Mouse (Mus musculus) heart, embryonic 14.5 days (tissue): ENCODE data around the gene Bloc1s2. TPM values are rescaled to one million over a fixed set of nuclear protein-coding genes. Genes with fewer than 3 reads are reported as not detected.

ENCODE experiments used
- ATAC-seq: fragments of 200-750 bp; cut with Nextera tagmentation; 2 replicates; pipeline ENCODE4 v1.8.0; 2017; ENCODE audit warnings: low read depth, moderate TSS enrichment; ENCODE audit not compliant: insufficient number of reproducible peaks, insufficient read depth, low FRiP score
- H3K27ac ChIP-seq, 2 experiments: fragments of 200-500 bp in 1 of 2; fragments of 300-500 bp in 1 of 2; sonication (generic) in 1 of 2; replicated peaks in 1 of 2; 2 replicates each; pipeline ENCODE4 v1.5.1; 2012 to 2014; ENCODE audit warnings: low read depth in 2 of 2, low read length in 2 of 2, control low read depth in 1 of 2, mild to moderate bottlenecking in 1 of 2, mixed read lengths in 1 of 2; ENCODE audit not compliant: control insufficient read depth in 1 of 2, insufficient read depth in 1 of 2
- H3K27me3 ChIP-seq: fragments of 300-500 bp; sonication (generic); 2 replicates; pipeline ENCODE4 v1.6.1; 2014; ENCODE audit warnings: mild to moderate bottlenecking, low read length, control low read depth; ENCODE audit not compliant: control insufficient read depth, insufficient read depth
- H3K36me3 ChIP-seq: fragments of 300-500 bp; sonication (generic); 2 replicates; pipeline ENCODE4 v1.6.1; 2014; ENCODE audit warnings: mild to moderate bottlenecking, control low read depth, low read length, mixed read lengths; ENCODE audit not compliant: control insufficient read depth, insufficient read depth
- H3K4me1 ChIP-seq, 2 experiments: fragments of 200-500 bp in 1 of 2; fragments of 300-500 bp in 1 of 2; sonication (generic) in 1 of 2; 2 replicates each; pipeline ENCODE4 v1.6.1; 2012 to 2014; ENCODE audit warnings: low read length in 2 of 2, control low read depth in 1 of 2, mixed read lengths in 1 of 2; ENCODE audit not compliant: control insufficient read depth in 2 of 2, insufficient read depth in 2 of 2
- H3K4me2 ChIP-seq: fragments of 300-500 bp; sonication (generic); 2 replicates; pipeline ENCODE4 v1.6.1; 2014; ENCODE audit warnings: mild to moderate bottlenecking, low read length
- H3K4me3 ChIP-seq, 2 experiments: fragments of 200-500 bp in 1 of 2; fragments of 300-500 bp in 1 of 2; sonication (generic) in 1 of 2; 2 replicates each; pipeline ENCODE4 v1.5.1; 2012 to 2014; ENCODE audit warnings: low read length in 2 of 2, mild to moderate bottlenecking in 2 of 2, control low read depth in 1 of 2, low read depth in 1 of 2, moderate library complexity in 1 of 2; ENCODE audit not compliant: control insufficient read depth in 1 of 2, insufficient read depth in 1 of 2
- H3K9ac ChIP-seq: fragments of 300-500 bp; sonication (generic); 2 replicates; pipeline ENCODE4 v1.6.1; 2014; ENCODE audit warnings: mild to moderate bottlenecking, low read length
- H3K9me3 ChIP-seq: fragments of 300-500 bp; sonication (generic); 2 replicates; pipeline ENCODE4 v1.6.1; 2016; ENCODE audit warnings: low read length, control low read depth; ENCODE audit not compliant: control insufficient read depth
- WGBS: fragments of 180-500 bp; shearing (Covaris S2); extraction: QIAGEN DNeasy Blood & Tissue Kit; methylation state at CpG from one replicate; pipeline ENCODE4 v1.1.7; 2014; 5-methylcytosine and 5-hydroxymethylcytosine counted together
- polyA plus RNA-seq: library from polyadenylated mRNA; unstranded; fragments of >200 nt; fragmentation: Nextera tagmentation; extraction: Ambion mirVana; gene quantifications from 2 replicates; pipeline ENCODE4 v1.2.1, GENCODE M21; 2014

Gene Bloc1s2
- polyA plus RNA-seq, result 60.0 and 66.1 TPM in 2 replicates

GRCm38 (mm10) chr19:44145702-44146567 lies at the start of gene Bloc1s2:
TSS of gene Bloc1s2 (minus strand) at chr19:44146446.
- Histone ChIP-seq H3K9me3 (no peaks in the 10 kb centered on the region), H3K36me3 (peaks cover 39% of the 10 kb centered on the region), H3K9ac (peak within 1 kb of the TSS; percentile 83), H3K4me1 (peaks cover 5 to 9% of the 10 kb centered on the region in 2 experiments; a peak in 3 of 4 replicates), H3K27ac (0 out of 4 replicates have a peak within 1 kb of the TSS, but pooled peaks of 1 of the 2 experiments have one; percentile 24), H3K4me2 (peak within 1 kb of the TSS; percentile 87), H3K4me3 (peak within 1 kb of the TSS; percentile 66 to 75), H3K27me3 (no peaks in the 10 kb centered on the region)
- ATAC-seq, result no peak
- 3% methylated on average over 46 of the region's 46 CpGs for WGBS

GRCm38 (mm10) chr19:44195138-44195537 lies 48.9 kb upstream of the Bloc1s2 start:
- Histone ChIP-seq H3K27ac (no peak overlapping the region), H3K4me3 (no peak overlapping the region), H3K36me3 (no peaks in the 10 kb centered on the region), H3K4me2 (no peak overlapping the region), H3K9me3 (no peaks in the 10 kb centered on the region), H3K9ac (no peak overlapping the region), H3K4me1 (no peaks in the 10 kb centered on the region), H3K27me3 (no peaks in the 10 kb centered on the region)
- 14% methylated on average over 7 of the region's 7 CpGs for WGBS
- no peak for ATAC-seq

- no peak overlapping the region for H3K27ac ChIP-seq
- ATAC-seq, result no peak; the same call in 1 of the 2 replicates
- H3K36me3 ChIP-seq, result no peaks in the 10 kb centered on the region
- no peak overlapping the region for H3K4me2 ChIP-seq
- WGBS, result 67% methylated on average over 7 of the region's 7 CpGs
- H3K9me3 ChIP-seq, result no peaks in the 10 kb centered on the region
- H3K27me3 ChIP-seq, result no peaks in the 10 kb centered on the region
- no peaks in the 10 kb centered on the region for H3K4me1 ChIP-seq
- no peak overlapping the region for H3K4me3 ChIP-seq
- H3K9ac ChIP-seq, result no peak overlapping the region
Observed at GRCm38 (mm10) chr19:44193906-44194305, 47.7 kb upstream of the Bloc1s2 start.

- Histone ChIP-seq H3K27me3 (no peaks in the 10 kb centered on the region), H3K9ac (no peak within 1 kb of the TSS), H3K4me1 (no peaks in the 10 kb centered on the region), H3K36me3 (no peaks in the 10 kb centered on the region), H3K27ac (no peak within 1 kb of the TSS), H3K9me3 (no peaks in the 10 kb centered on the region), H3K4me3 (no peak within 1 kb of the TSS), H3K4me2 (no peak within 1 kb of the TSS)
- ATAC-seq, result no peak
- 30% methylated on average over 3 of the region's 3 CpGs for WGBS
Observed at GRCm38 (mm10) chr19:44192342-44192741, 46.1 kb upstream of the Bloc1s2 start, which contains the start of gene Pkd2l1. TSS of gene Pkd2l1 (minus strand) at chr19:44192442.

- H3K9me3 ChIP-seq, result no peaks in the 10 kb centered on the region
- 82% methylated on average over 4 of the region's 4 CpGs for WGBS
- H3K4me1 ChIP-seq, result no peaks in the 10 kb centered on the region
- no peak overlapping the region for H3K27ac ChIP-seq
- ATAC-seq, result no peak
- no peak overlapping the region for H3K4me3 ChIP-seq
- H3K27me3 ChIP-seq, result no peaks in the 10 kb centered on the region
- no peaks in the 10 kb centered on the region for H3K36me3 ChIP-seq
- no peak overlapping the region for H3K9ac ChIP-seq
- H3K4me2 ChIP-seq, result no peak overlapping the region
Observed at GRCm38 (mm10) chr19:44189056-44189455, 42.8 kb upstream of the Bloc1s2 start.

- H3K36me3 ChIP-seq, result no peaks in the 10 kb centered on the region
Observed at GRCm38 (mm10) chr19:44183968-44184367, 37.7 kb upstream of the Bloc1s2 start.

GRCm38 (mm10) chr19:44180502-44180901 lies 34.3 kb upstream of the Bloc1s2 start:
- WGBS, result 72% methylated on average over 1 of the region's 1 CpGs
- H3K9me3 ChIP-seq, result peaks cover 8% of the 10 kb centered on the region
- ATAC-seq, result no peak
- H3K36me3 ChIP-seq, result no peaks in the 10 kb centered on the region
- H3K27me3 ChIP-seq, result no peaks in the 10 kb centered on the region
- H3K27ac ChIP-seq, result no peak overlapping the region
- no peak overlapping the region for H3K4me3 ChIP-seq
- no peaks in the 10 kb centered on the region for H3K4me1 ChIP-seq
- no peak overlapping the region for H3K4me2 ChIP-seq
- H3K9ac ChIP-seq, result no peak overlapping the region

More at GRCm38 (mm10) chr19:44183968-44184367, 37.7 kb upstream of the Bloc1s2 start:
- ATAC-seq, result no peak
- no peak overlapping the region for H3K4me3 ChIP-seq
- no peak overlapping the region for H3K4me2 ChIP-seq
- no peak overlapping the region for H3K9ac ChIP-seq
- H3K9me3 ChIP-seq, result no peaks in the 10 kb centered on the region
- 58% methylated on average over 3 of the region's 3 CpGs for WGBS
- H3K4me1 ChIP-seq, result no peaks in the 10 kb centered on the region
- no peak overlapping the region for H3K27ac ChIP-seq
- H3K27me3 ChIP-seq, result no peaks in the 10 kb centered on the region
